Mouse (Mus musculus): Measurements from ENCODE around the gene Brca1.
A peak's percentile ranks its signal among the peaks of the same experiment; 100 is the strongest.
"Not testable (repeated sequence)": the region's sequence is repeated elsewhere in the genome, so short reads cannot be mapped to it uniquely, and the experiment has no call there.

Brca1 gene

DNA sequence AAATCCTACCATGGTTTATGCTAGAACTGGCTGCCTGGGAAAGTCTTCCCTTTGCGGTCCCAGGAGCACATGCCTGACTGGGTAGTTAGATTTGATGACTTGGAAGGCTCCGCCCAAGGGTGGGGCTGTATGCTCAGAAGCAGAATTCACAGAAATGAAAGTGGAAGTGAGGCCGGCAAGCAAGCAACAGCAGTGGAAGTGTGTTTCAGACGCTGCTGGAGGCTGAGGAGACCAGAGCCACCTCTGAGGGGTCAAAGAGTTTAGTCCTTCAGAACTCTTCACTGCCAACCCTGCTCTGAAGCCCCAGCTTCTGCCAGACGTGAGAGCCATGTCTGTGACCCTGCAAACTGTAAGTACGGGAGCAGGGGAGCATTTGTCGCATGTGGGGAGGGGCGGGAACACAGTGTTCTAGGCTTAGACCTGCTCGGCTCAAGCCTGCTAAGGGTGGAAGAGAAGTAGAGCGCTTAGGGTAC lies 103.4 kb downstream of the Brca1 start, which contains the start of gene Ifi35:
Gene Ifi35, plus strand, starts transcription at position 134 of the 473 bp plus-strand sequence.
- DNase-seq, result peak; percentile 99

DNA sequence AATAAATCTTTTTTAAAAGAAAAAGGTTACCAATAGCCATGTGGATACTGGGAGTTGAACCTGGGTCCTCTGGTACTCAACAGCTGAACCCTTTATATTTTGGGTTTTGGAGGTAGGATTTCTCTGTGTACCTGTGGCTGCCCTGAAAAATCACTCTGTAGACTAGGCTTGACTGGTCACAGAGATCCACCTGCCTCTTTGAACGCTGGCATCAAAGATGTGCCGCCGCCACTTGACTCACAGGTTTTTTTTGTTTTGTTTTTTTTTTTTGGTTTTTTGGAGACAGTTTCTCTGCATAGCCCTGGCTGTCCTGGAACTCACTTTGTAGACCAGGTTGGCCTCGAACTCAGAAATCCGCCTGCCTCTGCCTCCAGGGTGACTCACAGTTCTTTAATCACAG lies 104.0 kb downstream of the Brca1 start:
- DNase-seq, result no peak

DNA sequence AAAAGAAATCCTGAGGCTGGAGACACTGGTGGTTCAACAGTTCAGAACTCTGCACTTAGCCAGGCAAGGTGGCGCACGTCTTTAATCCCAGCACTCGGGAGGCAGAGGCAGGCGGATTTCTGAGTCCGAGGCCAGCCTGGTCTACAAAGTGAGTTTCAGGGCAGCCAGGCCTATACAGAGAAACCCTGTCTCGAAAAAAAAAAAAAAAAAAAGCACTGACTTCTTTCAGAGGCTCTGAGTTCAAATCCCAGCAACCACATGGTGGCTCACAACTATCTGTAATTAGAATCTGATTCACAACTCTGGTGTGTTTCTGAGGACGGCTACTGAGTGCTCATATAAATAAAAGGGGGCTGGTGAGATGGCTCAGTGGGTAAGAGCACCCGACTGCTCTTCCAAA lies 104.9 kb downstream of the Brca1 start:
- DNase-seq, result not testable (repeated sequence)

DNA sequence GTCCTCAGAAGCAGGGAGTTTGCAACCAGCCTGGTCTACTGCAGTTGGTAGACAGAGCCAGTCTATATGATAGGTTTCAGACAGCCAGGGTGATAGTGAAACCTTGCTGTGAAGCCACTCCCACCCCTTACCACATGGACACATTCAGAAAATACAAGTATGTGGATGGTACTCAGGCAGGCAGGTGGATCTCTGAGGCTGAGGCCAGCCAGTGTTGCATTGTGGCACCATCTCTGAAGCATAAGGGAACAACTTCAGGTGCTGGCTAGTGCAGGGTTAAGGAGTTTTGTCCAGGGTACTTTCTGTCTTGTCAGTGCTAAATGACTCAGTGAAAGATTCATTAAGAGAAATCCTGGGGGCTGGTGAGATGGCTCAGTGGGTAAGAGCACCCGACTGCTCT lies 105.4 kb downstream of the Brca1 start:
- DNase-seq, result no peak

DNA sequence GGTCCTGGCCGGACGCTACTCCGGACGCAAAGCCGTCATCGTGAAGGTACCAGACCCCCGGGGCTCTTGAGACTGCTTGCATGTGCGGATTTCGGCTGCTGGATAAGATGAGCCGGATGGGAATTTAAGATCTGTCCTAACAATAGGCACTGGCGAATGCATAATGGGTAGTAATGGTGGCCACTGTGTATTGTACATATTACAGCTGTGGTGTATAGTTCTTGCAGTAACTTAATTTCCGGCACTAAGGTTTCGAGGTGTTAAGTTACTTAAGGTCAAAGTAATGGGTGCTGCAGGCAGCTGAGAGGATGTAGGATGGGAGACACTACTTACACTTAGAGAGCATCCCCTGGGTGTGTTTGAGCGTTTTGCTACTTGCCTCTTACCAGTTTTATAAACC lies 109.0 kb downstream of the Brca1 start:
- no peak for DNase-seq

DNA sequence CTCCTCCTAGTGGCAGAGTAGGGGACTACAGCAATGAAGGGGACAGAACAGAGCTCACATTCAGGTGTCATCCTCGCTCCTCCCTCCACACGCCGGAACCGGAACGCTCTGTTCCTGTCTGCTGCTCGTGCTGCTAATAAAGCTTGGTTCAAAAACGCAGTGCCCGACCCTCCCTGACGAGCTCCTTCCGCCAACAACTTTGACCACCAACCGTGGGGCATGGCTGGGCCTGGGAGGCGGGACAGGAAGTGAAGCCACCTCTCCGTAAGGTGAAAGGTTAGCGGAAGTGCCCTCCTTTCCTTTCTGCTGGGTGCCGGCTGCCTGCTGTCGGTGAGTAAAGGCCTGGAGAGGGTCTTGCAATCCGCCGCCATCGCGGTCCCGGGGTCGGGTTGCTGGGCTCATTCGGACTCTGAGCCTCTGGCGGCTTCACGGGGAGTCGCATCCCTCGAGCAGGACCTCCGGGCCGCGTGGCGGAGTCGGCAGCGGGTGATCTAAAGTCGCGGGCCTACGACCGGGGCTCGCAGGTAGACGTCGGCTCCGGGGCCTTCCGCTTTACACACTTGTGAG lies 109.5 kb downstream of the Brca1 start, which contains the start of gene Rpl27:
Gene Rpl27, plus strand, starts transcription at position 172 of the 567 bp plus-strand sequence.
- peak; percentile 100 for DNase-seq

DNA sequence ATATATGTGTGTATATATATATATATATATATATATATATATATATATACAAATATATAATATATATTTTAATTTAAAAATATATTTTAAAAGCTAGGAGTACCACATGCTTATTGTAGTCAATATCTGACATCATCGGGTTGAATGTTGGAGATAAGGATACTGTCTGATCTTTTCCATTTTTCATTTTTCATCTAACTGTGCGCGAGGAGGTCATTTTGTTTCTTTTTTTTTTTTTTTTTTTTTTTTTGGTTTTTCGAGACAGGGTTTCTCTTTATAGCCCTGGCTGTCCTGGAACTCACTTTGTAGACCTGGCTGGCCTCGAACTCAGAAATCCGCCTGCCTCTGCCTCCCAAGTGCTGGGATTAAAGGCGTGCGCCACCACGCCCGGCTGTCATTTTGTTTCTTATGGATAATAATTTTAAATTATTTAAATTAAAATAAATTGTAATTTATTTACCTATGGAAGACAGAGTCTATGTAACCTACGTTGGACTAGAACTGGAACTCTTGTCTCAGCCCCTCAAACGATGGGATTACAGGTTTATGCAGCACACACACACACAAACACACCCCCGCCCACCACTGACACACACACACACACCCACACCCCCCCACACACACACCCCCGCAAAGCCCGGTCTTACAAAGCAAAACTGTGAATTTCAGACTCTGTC lies 110.2 kb downstream of the Brca1 start:
- DNase-seq, result not testable (repeated sequence)

Measured in heart, adult 11 months (tissue).